Mouse (Mus musculus) forebrain, embryonic 15.5 days (tissue): ENCODE measurements at regions not wholly inside any gene's neighbourhood (a gene's known extent, or its start where the extent isn't known, plus 50 kb on each side); places are given as distances from the start of the nearest gene placed in this dataset.

ENCODE experiments used
- ATAC-seq: fragments of 200-750 bp; cut with Nextera tagmentation; replicated peaks from 2 replicates; pipeline ENCODE4 v1.8.0; 2017; ENCODE audit warnings: mild to moderate bottlenecking, moderate TSS enrichment, moderate library complexity
- H3K27ac ChIP-seq: fragments of 300-500 bp; sonication (generic); replicated peaks from 2 replicates; pipeline ENCODE4 v1.5.1; 2015; ENCODE audit warnings: mild to moderate bottlenecking, inconsistent platforms
- H3K27me3 ChIP-seq: fragments of 300-500 bp; sonication (generic); 2 replicates; pipeline ENCODE4 v1.6.1; 2015; ENCODE audit warnings: inconsistent platforms
- H3K36me3 ChIP-seq: fragments of 300-500 bp; sonication (generic); 2 replicates; pipeline ENCODE4 v1.6.1; 2015; ENCODE audit warnings: mild to moderate bottlenecking, inconsistent platforms
- H3K4me1 ChIP-seq: fragments of 300-500 bp; sonication (generic); 2 replicates; pipeline ENCODE4 v1.6.1; 2015; ENCODE audit warnings: inconsistent platforms
- H3K4me2 ChIP-seq: fragments of 300-500 bp; sonication (generic); replicated peaks from 2 replicates; pipeline ENCODE4 v1.6.1; 2015; ENCODE audit warnings: mild to moderate bottlenecking, inconsistent platforms
- H3K4me3 ChIP-seq: fragments of 300-500 bp; sonication (generic); 2 replicates; pipeline ENCODE4 v1.5.1; 2015; ENCODE audit warnings: mild to moderate bottlenecking, inconsistent platforms
- H3K9ac ChIP-seq: fragments of 300-500 bp; sonication (generic); replicated peaks from 2 replicates; pipeline ENCODE4 v1.6.1; 2015; ENCODE audit warnings: mild to moderate bottlenecking, inconsistent platforms
- H3K9me3 ChIP-seq: fragments of 300-500 bp; sonication (generic); 2 replicates; pipeline ENCODE4 v1.6.1; 2016; ENCODE audit warnings: inconsistent platforms
- WGBS: fragments of 180-500 bp; shearing (Covaris S2); methylation state at CpG from one replicate; pipeline ENCODE4 v1.1.7; 2015; ENCODE audit warnings: mixed read lengths; 5-methylcytosine and 5-hydroxymethylcytosine counted together

- peak overlapping the region; percentile 34 for H3K4me3 ChIP-seq
- no peak overlapping the region for H3K27ac ChIP-seq
- WGBS, result 10% methylated on average over 22 of the region's 22 CpGs
- H3K4me2 ChIP-seq, result peak overlapping the region; percentile 48
- no peaks in the 10 kb centered on the region for H3K27me3 ChIP-seq
- H3K9ac ChIP-seq, result 0 out of 2 replicates have a peak overlapping the region, but pooled peaks have one; percentile 22
- peak; percentile 80 for ATAC-seq
- no peaks in the 10 kb centered on the region for H3K9me3 ChIP-seq
- no peaks in the 10 kb centered on the region for H3K36me3 ChIP-seq
- H3K4me1 ChIP-seq, result peaks cover 9% of the 10 kb centered on the region
These were observed 183.9 kb upstream of the Gm4791 start for GRCm38 (mm10) chr9:46814478-46815241.

GRCm38 (mm10) chr9:46810266-46810665 lies 188.3 kb upstream of the Gm4791 start:
- peaks cover 9% of the 10 kb centered on the region for H3K4me1 ChIP-seq
- H3K9ac ChIP-seq, result no peak overlapping the region
- no peak overlapping the region for H3K4me2 ChIP-seq
- no peaks in the 10 kb centered on the region for H3K27me3 ChIP-seq
- H3K9me3 ChIP-seq, result no peaks in the 10 kb centered on the region
- ATAC-seq, result no peak
- no peaks in the 10 kb centered on the region for H3K36me3 ChIP-seq
- H3K27ac ChIP-seq, result no peak overlapping the region
- no peak overlapping the region for H3K4me3 ChIP-seq
- WGBS, result 81% methylated on average over 7 of the region's 7 CpGs

- no peak overlapping the region for H3K4me2 ChIP-seq
- H3K4me1 ChIP-seq, result no peaks in the 10 kb centered on the region
- no peak for ATAC-seq
- no peak overlapping the region for H3K9ac ChIP-seq
- no peak overlapping the region for H3K27ac ChIP-seq
- 63% methylated on average over 11 of the region's 11 CpGs for WGBS
- H3K27me3 ChIP-seq, result no peaks in the 10 kb centered on the region
- no peaks in the 10 kb centered on the region for H3K9me3 ChIP-seq
- H3K4me3 ChIP-seq, result no peak overlapping the region
- H3K36me3 ChIP-seq, result no peaks in the 10 kb centered on the region
These were observed 203.1 kb upstream of the Gm4791 start for GRCm38 (mm10) chr9:46795446-46795845.

GRCm38 (mm10) chr9:46789036-46789435 lies 209.5 kb upstream of the Gm4791 start:
- 71% methylated on average over 10 of the region's 10 CpGs for WGBS
- Histone ChIP-seq H3K4me2 (no peak overlapping the region), H3K4me1 (peaks cover 11% of the 10 kb centered on the region), H3K4me3 (no peak overlapping the region), H3K27me3 (peaks cover 16% of the 10 kb centered on the region; the same call in 1 of the 2 replicates), H3K9ac (no peak overlapping the region), H3K9me3 (no peaks in the 10 kb centered on the region), H3K27ac (no peak overlapping the region), H3K36me3 (no peaks in the 10 kb centered on the region)
- ATAC-seq, result no peak

- H3K27ac ChIP-seq, result no peak overlapping the region
- no peaks in the 10 kb centered on the region for H3K36me3 ChIP-seq
- no peaks in the 10 kb centered on the region for H3K9me3 ChIP-seq
- H3K4me1 ChIP-seq, result peaks cover 17% of the 10 kb centered on the region
- WGBS, result 93% methylated on average over 5 of the region's 5 CpGs
- H3K4me3 ChIP-seq, result no peak overlapping the region
- no peak for ATAC-seq
- H3K4me2 ChIP-seq, result no peak overlapping the region
- peaks cover 16% of the 10 kb centered on the region; the same call in 1 of the 2 replicates for H3K27me3 ChIP-seq
- H3K9ac ChIP-seq, result no peak overlapping the region
These were observed 210.1 kb upstream of the Gm4791 start for GRCm38 (mm10) chr9:46788456-46788855.

GRCm38 (mm10) chr9:46784355-46784975 lies 214.1 kb upstream of the Gm4791 start:
- ATAC-seq, result 0 out of 2 replicates have a peak, but pooled peaks have one; percentile 63
- H3K27ac ChIP-seq, result peak overlapping the region; percentile 28; the same call in 1 of the 2 replicates
- peak overlapping the region; percentile 32 for H3K4me2 ChIP-seq
- WGBS, result 35% methylated on average over 17 of the region's 17 CpGs
- H3K4me3 ChIP-seq, result no peak overlapping the region
- H3K4me1 ChIP-seq, result peaks cover 26% of the 10 kb centered on the region
- H3K9me3 ChIP-seq, result no peaks in the 10 kb centered on the region
- H3K9ac ChIP-seq, result no peak overlapping the region
- peaks cover 15% of the 10 kb centered on the region; the same call in 1 of the 2 replicates for H3K27me3 ChIP-seq
- no peaks in the 10 kb centered on the region for H3K36me3 ChIP-seq

- Histone ChIP-seq H3K4me2 (peak overlapping the region; percentile 32), H3K27ac (peak overlapping the region; percentile 75)
These were observed 214.8 kb upstream of the Gm4791 start for GRCm38 (mm10) chr9:46783597-46784354.

GRCm38 (mm10) chr9:46781681-46782080 lies 216.9 kb upstream of the Gm4791 start:
- Histone ChIP-seq H3K4me3 (no peak overlapping the region), H3K27me3 (peaks cover 13% of the 10 kb centered on the region; the same call in 1 of the 2 replicates), H3K4me1 (peaks cover 26% of the 10 kb centered on the region), H3K4me2 (no peak overlapping the region), H3K27ac (no peak overlapping the region), H3K9ac (no peak overlapping the region), H3K36me3 (no peaks in the 10 kb centered on the region), H3K9me3 (no peaks in the 10 kb centered on the region)
- no peak for ATAC-seq
- 76% methylated on average over 8 of the region's 8 CpGs for WGBS

More at GRCm38 (mm10) chr9:46783597-46784354, 214.8 kb upstream of the Gm4791 start:
- Histone ChIP-seq H3K27me3 (peaks cover 15% of the 10 kb centered on the region; the same call in 1 of the 2 replicates), H3K4me3 (no peak overlapping the region), H3K36me3 (no peaks in the 10 kb centered on the region), H3K9me3 (no peaks in the 10 kb centered on the region), H3K9ac (no peak overlapping the region), H3K4me1 (peaks cover 26% of the 10 kb centered on the region)
- 16% methylated on average over 12 of the region's 12 CpGs for WGBS
- ATAC-seq, result peak; percentile 43

- WGBS, result 92% methylated on average over 6 of the region's 6 CpGs
- H3K4me2 ChIP-seq, result no peak overlapping the region
- no peak overlapping the region for H3K4me3 ChIP-seq
These were observed 219.8 kb upstream of the Gm4791 start for GRCm38 (mm10) chr9:46778769-46779168.

GRCm38 (mm10) chr9:46774821-46775220 lies 223.7 kb upstream of the Gm4791 start:
- no peak overlapping the region for H3K4me3 ChIP-seq
- peaks cover 13% of the 10 kb centered on the region for H3K4me1 ChIP-seq
- no peak overlapping the region for H3K4me2 ChIP-seq
- H3K36me3 ChIP-seq, result no peaks in the 10 kb centered on the region
- no peak overlapping the region for H3K9ac ChIP-seq
- no peaks in the 10 kb centered on the region for H3K9me3 ChIP-seq
- ATAC-seq, result no peak
- WGBS, result 64% methylated on average over 2 of the region's 2 CpGs
- no peaks in the 10 kb centered on the region; the same call in 1 of the 2 replicates for H3K27me3 ChIP-seq
- no peak overlapping the region for H3K27ac ChIP-seq

More at GRCm38 (mm10) chr9:46778769-46779168, 219.8 kb upstream of the Gm4791 start:
- H3K9ac ChIP-seq, result no peak overlapping the region
- peaks cover 3% of the 10 kb centered on the region; the same call in 1 of the 2 replicates for H3K27me3 ChIP-seq
- H3K9me3 ChIP-seq, result no peaks in the 10 kb centered on the region
- H3K27ac ChIP-seq, result no peak overlapping the region
- no peak for ATAC-seq
- H3K4me1 ChIP-seq, result peaks cover 12% of the 10 kb centered on the region
- H3K36me3 ChIP-seq, result no peaks in the 10 kb centered on the region

- Histone ChIP-seq H3K36me3 (no peaks in the 10 kb centered on the region), H3K4me2 (no peak overlapping the region), H3K4me3 (no peak overlapping the region), H3K27me3 (no peaks in the 10 kb centered on the region), H3K27ac (no peak overlapping the region), H3K4me1 (peaks cover 8% of the 10 kb centered on the region; the same call in 1 of the 2 replicates), H3K9me3 (no peaks in the 10 kb centered on the region), H3K9ac (no peak overlapping the region)
- WGBS, result 69% methylated on average over 4 of the region's 4 CpGs
- no peak for ATAC-seq
These were observed 238.3 kb upstream of the Gm4791 start for GRCm38 (mm10) chr9:46760247-46760646.
